Mouse (Mus musculus): ENCODE measurements at regions not wholly inside any gene's neighbourhood (a gene's known extent, or its start where the extent isn't known, plus 50 kb on each side); places are given as distances from the start of the nearest gene placed in this dataset.
A peak's percentile ranks its signal among the peaks of the same experiment; 100 is the strongest.
"Not testable (repeated sequence)": the region's sequence is repeated elsewhere in the genome, so short reads cannot be mapped to it uniquely, and the experiment has no call there.

DNA sequence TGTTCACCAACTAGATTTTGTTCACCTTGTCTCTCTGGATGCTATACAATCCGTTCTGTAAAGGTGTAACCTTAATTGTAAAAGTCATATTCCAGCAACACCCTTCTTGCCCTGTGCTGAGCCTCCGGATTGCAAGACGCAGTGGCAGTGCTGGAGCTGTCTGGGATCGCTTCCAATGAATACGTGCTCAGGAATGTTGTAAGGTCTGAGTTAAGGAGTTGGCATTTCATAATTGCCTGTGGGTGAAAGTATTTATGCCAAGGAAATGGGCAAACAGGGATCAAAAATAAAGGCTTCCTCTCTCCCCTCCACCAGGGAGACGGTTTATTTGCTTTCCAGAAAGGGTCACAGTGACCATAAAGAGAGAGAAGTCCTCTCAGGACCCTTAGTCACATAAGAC is 93.3 kb downstream of the Apob start:
- no peak for ATAC-seq (replicated peaks; ENCODE audit: poor library complexity)

DNA sequence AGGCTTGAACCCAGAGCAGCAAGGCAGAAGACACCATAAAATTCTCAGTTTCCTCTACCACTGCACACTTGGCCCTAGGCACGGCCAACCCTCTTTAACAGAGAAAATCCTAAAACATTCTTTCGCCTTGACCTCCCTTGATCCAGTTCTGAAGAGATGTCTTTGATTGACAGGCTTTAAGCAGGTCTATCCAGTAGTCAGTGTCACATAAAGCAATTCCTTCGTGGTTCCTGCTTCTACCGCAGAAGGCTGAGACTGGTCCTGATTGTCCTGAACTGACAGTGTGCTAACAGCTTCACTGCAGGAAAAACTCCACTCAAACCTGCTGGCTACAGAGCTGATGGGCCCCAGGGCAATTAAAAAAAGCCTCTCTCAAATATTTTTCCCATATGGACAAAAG is 93.8 kb downstream of the Apob start:
- ATAC-seq (replicated peaks; ENCODE audit: poor library complexity): no peak

DNA sequence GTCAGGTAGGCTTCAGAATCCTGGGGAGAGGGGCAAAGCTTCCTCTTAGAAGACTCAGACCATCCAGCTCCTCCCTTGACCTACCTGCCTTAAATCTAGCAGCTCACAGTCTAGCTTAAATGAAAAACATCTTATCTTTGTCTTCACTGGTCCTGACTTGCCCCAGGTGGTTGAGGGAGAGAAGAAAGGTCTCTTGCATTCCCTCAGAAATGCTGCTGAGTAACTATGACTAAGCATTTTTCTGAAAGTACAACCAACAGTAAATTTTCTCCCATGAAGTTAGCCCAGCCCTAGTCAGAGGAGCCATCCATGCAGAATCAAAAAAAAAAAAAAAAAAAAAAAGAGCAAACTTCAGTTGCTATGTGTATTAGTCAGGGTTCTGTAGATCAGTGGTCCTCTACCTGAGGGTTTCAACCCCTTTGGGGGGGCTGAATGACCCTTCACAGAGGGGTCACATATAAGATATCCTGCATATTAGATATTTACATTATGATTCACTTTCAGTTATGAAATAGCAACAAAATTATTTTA is 98.6 kb downstream of the Apob start:
- ATAC-seq (replicated peaks; ENCODE audit: poor library complexity): no peak

DNA sequence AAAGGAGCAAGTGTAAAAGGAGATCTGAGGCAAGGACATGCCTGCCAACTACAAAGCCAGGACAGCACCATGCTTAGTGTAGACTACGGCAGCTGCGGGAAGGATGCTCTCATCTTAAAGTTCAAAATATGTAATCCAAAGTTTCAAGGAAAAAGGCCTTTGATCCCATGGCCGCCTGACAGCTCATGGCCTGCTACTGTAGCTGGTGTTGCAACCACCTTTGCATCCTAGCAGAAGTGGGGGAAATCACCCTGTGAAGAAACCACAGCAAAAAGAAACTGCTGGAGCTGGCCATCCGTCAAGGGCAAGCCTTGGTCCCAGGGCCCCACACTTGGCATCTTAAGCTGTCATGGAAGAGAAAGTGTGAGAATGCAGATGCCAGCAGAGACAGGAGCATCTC is 99.9 kb downstream of the Apob start:
- no peak for ATAC-seq (replicated peaks; ENCODE audit: poor library complexity)

DNA sequence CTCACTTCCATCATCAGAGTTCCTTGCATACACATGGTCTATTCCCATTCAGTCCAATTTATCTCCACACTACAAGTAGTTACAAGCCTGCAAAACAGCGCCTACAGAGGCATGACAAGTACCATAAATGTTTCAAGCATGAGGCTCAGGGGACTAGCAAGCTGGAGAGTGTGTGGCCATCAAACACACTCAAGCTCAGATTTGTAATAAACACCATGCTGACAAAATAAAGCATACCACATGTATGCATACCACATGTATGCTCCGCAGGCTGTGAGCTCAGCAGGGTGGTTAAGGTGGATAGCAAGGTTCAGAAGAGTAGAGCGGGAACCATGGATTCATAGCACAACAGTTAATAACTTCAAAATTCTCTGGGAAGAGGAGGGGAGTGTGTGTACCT is 100.6 kb downstream of the Apob start:
- no peak for ATAC-seq (replicated peaks; ENCODE audit: poor library complexity)

DNA sequence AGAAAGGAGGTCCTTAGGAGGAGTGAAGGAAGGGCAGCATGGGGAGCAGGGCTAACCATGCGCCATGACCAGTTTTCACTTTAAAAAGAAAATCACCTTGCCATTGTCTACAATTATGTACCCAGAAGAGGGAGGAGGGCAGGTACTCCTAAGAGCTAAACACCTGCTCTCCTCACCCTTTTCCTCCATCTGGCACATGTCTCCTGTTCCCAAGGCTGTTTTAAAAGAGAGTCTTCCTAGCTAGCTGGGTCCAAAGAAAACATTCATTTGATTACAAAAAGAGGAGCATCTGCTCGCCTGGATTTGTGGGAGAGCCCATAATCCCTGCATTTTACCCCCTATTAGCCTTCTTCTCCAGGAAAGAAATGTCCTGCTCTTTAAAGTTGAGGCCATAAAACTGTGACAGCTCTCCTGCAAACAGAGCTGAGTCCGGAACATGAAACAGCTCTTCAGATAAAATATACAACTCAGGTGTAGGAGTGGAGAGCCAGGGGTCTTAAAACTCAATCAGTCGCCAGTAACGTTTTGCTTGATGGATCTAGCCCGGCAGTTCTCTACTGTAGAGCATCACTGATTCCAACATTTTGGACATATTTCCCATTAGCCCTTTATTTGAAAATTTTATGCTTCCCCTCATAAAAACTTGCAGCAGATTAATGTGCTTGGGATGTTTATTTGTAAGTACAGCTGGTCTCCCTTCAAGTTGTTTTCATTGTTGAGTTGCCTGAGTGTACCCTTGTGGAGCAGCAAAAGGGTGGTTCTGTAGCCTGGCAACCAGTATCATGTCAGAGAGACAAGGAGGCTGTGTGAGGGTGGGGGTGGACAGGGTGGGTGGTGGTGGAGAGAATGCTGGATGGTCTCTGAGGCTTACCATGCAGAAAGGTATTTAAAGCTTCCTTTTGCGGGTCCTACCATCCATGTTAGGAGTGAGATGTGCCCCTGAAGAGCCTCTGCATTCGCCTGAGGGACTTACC is 105.5 kb downstream of the Apob start:
- ATAC-seq (replicated peaks; ENCODE audit: poor library complexity): no peak

DNA sequence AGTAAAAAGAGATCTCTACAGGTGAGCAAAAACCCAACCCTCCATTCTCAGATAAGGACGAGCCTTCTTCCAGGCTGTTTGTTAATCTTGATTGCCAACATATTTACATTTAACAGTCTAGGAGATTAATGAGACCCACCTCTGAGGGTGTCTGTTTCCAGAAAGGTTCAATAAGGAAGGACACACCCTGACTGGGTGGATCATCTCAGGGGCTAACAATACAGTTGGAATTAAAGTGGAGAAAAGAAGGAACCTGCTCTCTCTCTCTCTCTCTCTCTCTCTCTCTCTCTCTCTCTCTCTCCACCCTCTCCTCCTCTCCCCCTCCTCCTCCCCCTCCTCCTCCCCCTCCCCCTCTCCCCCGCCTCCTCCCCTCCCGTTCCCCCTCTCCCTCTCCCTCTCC is 110.5 kb downstream of the Apob start:
- ATAC-seq (replicated peaks; ENCODE audit: poor library complexity): no peak

DNA sequence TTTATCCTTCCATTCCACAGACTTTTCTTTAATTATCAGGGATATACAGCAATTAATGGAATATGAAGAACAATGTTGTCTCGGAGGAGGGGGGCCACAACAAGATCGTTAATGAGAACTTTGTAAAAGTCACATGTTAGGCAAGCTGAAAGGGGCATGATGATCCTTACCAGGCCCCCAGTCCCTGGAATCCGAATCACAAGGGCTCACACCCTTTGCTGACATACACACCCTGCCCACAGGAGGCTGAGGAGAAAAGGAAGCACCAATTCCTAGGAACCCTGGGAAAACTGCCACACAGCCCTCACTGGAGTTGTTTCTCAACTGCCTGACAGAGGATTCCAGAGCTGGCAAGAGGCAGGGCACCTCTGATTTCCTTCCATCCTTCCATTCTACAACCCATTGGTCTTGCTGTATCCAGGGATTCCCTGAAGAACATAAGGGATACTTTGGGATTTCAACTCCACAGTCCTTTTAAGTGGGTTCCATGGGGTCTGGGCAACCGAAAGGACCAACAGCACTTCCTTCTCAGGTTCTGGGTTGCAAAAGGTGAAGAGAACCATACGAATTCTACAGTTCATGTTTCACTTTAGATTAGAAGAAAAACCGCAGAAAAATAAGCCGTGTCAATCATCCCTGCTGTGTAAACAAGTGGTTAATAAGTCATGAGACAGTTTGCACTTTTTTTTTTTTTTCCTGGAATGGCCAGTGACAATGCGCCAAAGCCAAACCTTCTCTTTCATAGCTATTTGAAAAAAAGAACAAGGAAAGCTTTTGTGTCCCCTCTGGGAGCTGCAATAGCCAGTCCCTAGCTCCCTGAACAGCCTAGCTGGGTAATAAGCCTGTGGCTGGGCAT is 112.2 kb downstream of the Apob start:
- no peak for ATAC-seq (replicated peaks; ENCODE audit: poor library complexity)

DNA sequence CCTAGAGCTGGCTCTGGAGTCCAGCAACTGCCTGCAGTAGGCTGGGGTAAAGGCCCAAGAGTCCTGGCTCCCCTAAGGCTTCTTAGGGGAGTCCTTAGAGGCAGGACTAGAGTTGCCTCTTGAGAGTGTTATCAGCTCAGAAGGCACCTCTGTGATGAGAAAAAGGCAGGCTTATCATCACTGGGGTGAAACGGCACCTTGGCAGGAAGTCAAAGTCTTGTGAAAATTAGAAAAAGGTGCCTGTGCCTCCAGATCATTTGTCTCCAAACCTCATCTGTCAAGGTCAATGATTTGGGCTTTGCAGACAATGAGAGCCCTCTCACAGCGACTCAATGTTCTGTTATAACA is 112.8 kb downstream of the Apob start:
- peak; percentile 76 for ATAC-seq (replicated peaks; ENCODE audit: poor library complexity)

DNA sequence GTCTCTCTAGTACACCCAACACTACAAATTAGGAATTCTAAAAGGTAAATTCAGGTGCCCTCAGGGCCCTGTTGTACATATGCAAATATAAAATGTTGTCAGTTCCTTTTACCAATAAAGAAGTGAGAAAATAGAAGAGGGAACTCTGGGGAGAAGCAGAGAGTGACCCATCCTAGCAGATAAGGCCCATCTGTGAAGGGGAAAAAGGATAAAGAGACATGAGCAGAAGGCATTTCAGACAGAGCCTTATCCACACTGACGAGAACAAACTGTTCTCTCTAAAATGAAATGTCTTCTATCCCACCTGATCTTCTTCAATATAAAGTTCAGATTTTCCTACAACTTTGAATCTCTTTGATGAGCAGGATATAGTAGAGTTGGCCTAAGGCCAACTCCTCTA is 114.5 kb upstream of the Ldah start:
- ATAC-seq (replicated peaks; ENCODE audit: poor library complexity): no peak

DNA sequence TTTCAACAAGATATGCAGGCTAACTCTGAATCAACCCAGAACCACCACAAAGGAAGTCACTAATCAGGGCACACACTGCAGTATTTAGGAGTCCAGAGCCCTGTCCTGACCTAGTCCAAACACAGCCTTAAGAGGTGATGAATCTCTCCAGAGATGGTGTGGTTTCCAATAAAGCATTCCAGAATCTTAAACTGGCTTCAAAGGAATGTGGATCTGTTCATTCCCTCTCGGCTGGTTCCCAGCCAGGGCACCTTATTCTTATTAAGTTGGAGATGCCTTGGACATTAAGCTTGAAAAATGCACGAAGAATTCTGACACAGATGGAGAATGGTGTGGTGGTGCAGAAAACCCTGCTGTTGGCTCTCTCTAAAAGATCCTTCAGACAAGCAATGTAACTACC is 112.0 kb upstream of the Ldah start:
- no peak for ATAC-seq (replicated peaks; ENCODE audit: poor library complexity)

DNA sequence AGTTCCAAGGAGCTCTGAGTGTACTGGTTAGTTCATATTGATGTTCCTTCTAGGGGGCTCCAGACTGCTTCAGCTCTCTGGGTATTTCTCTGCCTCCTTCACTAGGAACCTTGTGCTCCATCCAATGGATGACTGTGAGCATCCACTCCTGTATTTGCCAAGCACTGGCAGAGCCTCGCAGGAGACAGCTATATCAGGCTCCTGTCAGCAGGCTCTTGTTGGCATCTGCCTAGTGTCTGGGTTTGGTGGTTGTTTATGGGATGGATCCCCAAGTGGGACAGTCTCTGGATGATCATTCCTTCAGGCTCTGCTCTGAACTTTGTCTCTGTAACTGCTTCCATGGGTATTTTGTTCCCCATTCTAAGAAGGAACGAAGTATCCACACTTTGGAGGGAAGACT is 109.5 kb upstream of the Ldah start:
- ATAC-seq (replicated peaks; ENCODE audit: poor library complexity): not testable (repeated sequence)

DNA sequence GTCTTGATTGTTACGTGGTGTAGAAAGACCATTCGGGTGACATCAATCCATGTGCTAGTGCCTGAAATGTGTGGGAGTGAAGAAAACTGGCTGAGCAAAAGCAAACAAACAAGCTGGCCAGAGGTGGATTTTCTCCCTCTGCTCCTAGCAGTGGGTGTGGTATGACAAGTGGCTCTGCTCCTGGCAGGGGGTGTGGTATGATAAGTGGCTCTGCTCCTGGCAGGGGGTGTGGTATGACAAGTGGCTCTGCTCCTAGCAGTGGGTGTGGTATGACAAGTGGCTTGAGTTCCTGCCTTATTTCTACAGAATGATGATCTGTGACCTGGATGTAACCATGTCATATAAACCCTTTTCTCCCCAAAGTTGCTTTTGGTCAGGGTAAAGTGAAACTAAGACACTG is 108.8 kb upstream of the Ldah start:
- peak; percentile 90 for ATAC-seq (replicated peaks; ENCODE audit: poor library complexity)

DNA sequence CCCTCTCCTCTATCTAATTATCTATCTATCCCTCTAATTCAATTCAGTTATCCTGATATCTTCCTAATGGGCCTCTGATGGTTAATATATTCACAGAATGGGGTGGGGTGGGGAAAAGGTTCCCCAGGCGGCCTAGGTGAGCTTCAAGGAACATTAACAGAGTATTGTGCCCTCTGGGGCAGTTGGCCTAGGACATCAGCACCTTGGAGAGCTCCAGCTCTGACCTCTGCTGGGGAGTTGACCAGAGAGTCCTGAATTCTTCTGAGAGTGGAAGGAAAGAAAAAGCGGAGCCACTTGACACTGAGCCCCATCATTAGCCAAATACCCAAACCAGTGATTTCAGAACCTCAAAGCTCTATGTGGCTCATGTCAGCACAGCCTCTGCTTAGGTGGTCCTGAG is 108.1 kb upstream of the Ldah start:
- ATAC-seq (replicated peaks; ENCODE audit: poor library complexity): 0 out of 2 replicates have a peak, but pooled peaks have one; percentile 39

DNA sequence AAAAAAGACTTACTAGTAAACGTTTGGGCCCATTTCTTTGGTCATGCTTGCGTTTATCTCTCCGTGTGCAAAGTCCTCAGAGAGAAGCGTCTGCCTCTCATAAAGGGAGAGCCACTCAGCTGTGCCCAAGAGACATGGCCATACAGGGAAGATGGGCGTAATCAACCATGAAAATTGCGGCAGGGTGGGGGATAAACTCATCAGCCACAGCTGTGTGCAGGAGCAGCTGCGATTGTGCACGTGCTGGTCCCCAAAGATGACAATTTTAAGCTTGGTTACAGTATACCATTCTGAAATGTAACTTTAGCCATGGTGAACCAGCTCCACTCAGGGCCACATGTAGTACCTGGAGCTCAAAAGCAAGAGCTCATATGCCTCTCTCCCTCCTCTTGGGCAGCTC is 106.1 kb upstream of the Ldah start:
- ATAC-seq (replicated peaks; ENCODE audit: poor library complexity): no peak

DNA sequence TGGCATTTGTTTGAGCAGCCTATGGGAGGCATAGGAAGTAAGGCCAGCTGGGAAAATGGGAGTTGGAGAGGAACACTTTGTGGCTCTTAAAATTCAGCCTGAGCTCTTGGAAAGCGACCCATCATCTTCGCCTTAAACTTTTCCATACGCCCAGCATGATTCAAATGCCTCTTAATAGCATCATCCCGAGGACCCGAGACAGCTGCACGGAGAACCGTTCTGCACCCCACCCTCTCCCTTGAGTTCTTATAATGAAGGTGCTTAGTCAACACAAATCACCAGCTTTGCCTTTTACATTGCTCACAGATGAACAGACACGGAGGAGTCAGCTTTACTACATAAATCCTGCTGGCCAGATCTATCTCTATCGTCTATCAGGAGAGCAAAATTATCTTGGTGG is 104.6 kb upstream of the Ldah start:
- ATAC-seq (replicated peaks; ENCODE audit: poor library complexity): no peak

DNA sequence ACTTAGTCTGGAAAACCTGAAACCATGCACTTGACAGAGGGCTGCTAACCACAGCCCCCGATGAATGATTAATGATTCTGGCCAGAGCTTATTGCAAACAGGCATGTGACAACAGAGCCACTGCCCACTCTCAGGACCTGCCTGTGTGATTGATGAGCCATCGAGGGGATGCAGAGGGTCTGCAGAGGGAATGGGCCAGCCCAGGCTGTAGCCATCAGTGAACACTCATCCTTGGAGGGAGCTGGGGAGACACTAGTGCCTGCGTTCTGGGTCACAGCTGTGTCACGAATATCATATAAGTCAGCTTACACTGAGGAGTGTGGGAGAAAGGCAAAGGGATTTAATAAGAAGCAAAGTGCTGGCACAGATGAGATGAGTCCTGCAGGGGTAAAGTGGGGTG is 100.8 kb upstream of the Ldah start:
- ATAC-seq (replicated peaks; ENCODE audit: poor library complexity): no peak

DNA sequence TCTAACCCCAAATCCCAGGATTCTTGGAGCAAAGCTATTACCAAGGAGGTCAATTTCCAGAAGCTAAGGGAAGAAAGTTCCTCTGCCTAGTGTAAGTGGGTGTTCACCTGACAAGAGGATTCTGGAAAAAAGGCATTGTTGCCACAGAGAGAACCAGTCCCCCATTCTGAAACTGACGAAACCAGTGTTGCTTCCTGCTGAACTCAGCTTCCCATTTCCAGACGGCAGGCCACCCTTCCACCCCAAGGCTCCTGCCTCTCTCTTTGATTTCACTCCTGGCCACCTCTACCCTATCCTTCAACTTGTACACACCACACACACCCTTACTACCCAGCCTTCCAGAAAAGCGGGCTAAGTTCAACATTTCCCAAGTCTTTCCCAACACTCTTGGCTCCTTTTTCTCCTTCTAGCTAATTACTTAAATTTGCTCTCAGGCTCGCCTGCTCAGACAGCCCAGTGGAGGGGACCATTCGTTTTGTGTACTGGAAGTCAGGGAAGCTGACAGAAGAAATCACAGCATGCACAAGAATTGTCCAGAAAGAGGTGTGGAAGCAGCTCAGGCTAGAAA is 98.6 kb upstream of the Ldah start:
- peak; percentile 63 for ATAC-seq (replicated peaks; ENCODE audit: poor library complexity)

DNA sequence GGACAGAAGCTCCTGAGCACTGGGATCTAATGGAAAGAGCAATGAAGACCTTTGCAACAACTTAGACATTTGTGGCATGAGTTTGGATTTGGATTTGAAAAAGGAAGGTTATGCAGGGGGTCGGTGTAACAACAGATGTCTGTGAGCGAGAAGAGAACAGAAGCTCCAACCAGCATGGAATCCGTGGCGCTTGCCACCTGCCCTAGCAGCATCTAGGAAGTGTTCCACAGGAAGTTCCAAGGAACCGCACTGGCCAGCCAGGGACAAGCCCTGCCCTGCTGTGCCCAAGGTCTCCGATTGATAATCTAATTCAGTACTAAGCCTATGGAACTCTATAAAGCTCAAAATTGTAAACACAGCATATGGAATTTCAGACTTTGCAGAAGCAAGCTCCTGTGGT is 98.0 kb upstream of the Ldah start:
- no peak for ATAC-seq (replicated peaks; ENCODE audit: poor library complexity)

DNA sequence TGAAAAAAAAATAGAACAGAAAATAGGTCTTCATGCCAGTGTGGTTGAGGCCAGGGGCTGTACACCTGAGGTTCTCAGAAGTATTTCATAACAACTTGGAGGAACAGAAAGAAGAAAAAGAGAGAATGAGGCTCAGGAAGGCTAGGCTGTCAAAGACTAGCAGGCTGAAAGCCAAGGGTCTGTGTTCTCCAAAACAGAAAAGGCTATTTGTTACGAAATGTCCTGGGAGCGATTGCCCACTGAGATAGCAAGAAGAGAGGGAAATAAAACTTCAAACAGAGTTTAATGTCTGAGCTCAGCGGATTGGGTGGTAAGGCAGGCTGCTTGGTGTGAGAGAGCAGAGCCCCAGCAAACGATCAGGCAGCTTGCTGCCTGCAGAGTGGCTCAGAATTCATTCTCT is 97.6 kb upstream of the Ldah start:
- ATAC-seq (replicated peaks; ENCODE audit: poor library complexity): peak; percentile 37

DNA sequence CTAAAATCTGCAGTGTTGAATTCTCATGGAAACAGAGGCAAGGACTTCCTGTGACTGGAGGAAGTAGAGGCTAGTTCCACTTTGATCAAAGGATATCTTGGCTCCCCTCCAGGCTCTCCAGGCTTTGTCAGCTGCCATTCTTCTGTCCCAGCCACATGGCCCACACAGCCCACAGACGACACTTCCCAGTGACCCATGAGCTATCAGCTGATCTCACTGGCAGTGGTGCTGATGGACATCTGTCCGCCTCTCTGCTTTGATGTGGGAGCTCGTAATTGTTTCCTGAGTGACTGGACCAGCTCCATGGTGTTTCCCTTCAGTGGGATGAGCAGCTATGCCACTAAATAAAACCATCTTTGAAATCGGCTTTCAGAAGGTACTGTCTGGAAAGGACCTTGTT is 96.4 kb upstream of the Ldah start:
- ATAC-seq (replicated peaks; ENCODE audit: poor library complexity): no peak

DNA sequence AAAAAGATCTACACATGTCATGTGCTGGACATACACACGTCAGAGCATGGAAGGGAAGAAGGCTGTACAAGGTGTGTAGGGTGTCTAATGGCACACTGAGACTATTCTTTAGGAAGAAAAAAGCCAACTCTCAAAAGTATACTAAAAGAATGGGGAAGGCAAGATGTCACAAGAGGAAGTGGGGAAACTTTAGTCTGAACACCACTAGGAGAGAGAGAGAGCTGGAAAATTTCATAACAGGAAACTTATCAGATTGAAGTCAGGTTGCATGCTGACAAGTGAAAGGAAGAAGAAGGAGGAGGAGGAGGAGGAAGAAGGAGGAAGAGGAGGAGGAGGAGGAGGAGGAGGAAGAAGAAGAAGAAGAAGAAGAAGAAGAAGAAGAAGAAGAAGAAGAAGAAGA is 52.3 kb upstream of the Ldah start:
- ATAC-seq (replicated peaks; ENCODE audit: poor library complexity): peak; percentile 95
